Mouse (Mus musculus) left cerebral cortex, postnatal 10 days (tissue): ENCODE measurements at regions not wholly inside any gene's neighbourhood (a gene's known extent, or its start where the extent isn't known, plus 50 kb on each side); places are given as distances from the start of the nearest gene placed in this dataset.

Experiments used
- DNase-seq, 2 experiments: peaks; one replicate each; pipeline ENCODE4 v3.0.0; 2021 to 2022; ENCODE audit warnings: low spot score in 2 of 2, mixed read lengths in 1 of 2; ENCODE audit errors: extremely low spot score in 1 of 2
- intact Hi-C: fragments of 180-260 bp; cut with DNase I; formaldehyde crosslinking; loops from one replicate; pipeline ENCODE4 v1.15.1; 2025

GRCm38 (mm10) chr2:173334856-173335595, 58.7 kb upstream of the Pmepa1 start:
- DNase-seq = peak in 1 of 2 experiments; percentile 65
- intact Hi-C loops = no loop called here

DNA sequence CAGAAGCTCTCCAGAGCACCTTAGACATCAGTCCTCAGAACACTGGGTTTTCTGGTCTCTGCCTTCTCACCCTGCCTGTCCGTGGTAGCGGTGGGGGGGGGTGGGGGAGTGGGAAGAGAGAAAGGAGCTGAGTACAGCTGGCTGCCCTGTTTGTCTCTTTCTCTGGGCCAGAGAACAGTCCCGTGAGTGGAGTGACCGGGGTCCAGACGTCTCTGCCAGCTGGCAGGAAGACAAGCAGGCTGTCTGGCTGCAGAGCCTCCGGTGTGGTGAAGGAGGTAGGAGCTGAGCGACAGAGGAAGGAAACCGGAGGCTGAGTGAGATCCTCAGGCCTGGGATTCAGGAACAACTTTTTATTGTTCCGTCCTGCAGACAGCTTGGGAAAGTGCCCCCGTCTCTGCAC, 59.5 kb upstream of the Pmepa1 start:
- intact Hi-C loops = no loop called here
- DNase-seq = peak; percentile 71 to 91

DNA sequence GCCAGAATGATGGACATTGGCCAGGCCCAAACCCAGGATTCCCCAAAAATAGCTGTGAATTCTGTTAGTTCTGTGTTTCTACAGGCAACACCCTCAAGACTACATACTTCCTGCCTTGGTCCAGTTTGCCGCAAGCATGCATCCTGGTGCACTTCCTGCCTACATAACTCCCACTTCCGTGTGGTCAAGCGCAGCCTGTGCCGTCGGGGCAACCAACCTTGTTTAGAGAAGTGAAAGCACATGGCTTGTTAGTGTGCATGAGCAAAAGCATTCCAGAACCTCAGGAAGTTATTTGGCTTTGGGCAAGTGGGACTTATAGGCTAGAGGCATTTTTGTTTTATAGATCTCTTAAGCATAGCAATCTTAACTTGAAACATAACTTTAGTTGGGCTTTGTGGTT, 61.3 kb upstream of the Pmepa1 start:
- intact Hi-C loops = no loop called here
- peak in 1 of 2 experiments; percentile 62 for DNase-seq

DNA sequence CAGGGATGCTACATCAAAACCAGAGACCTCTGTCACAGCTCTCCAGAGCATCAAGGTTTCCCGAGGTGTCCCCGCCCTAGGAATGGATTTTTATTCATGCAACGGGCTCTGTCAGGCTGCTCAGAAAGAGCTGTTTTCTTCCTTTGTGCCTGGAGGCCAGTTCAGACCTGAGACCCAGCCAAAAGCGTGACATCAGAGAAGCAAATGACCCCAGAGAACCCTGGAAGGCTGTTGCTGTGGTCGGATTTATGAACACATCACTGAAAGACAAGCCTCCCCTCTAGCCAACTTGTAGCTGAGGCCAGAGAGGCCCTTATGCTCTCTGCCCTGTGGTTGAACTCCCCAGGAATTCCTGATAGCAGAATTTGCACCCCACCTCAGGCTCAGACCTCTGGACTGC, 62.3 kb upstream of the Pmepa1 start:
- intact Hi-C loops = no loop called here
- peak in 1 of 2 experiments; percentile 34 for DNase-seq

DNA sequence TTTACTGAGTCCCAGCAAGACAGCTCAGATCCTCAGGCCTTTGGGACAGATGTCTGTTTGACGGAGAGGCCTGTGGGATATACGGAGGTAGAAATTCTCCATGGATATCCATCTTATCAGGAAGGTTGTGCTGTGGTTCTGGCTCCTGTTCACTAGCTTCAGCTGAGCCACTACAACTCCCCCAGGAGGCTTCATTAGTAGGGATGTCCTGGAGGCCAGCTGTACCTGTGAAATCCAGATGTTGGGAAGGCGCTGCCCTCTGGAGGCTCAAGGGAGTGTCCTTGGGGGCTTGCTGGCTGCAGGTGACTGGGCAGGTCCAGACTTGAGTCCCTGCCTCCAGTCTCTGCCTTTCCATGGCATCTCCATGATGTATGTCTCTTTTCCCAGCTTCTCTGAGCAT, 62.9 kb upstream of the Pmepa1 start:
- DNase-seq = peak in 1 of 2 experiments; percentile 18
- intact Hi-C loops = no loop called here

DNA sequence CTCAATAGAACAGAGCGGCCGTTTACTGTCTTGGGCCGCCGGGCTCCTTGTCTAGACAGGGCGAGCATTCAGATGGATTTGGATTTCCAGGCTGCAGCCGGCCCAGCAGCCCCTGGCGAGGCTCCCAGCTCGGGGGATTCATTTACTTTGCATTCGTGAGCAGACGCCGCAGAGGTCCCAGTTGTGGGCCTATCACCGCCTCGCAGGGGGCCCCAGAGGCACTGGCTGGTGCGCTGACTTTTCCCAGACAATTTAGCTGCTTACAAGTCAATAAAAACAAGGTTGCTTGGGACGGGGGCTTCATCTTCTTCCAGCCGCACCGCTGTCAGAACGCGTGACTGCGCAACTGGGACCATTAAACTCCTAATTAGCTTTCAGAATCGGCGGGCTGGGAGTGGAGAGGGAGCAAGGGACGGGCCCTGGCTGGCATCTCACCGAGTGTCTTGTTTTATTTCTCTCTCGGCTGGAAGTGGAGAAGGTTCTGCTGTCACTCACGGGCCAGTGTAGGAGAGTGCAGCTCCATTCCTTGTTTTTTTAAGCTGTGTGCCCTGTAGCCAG, 63.8 kb upstream of the Pmepa1 start:
- peak; percentile 60 to 77 for DNase-seq
- intact Hi-C loops = loop anchor here (5.0 to 10.0 kb wide), 2 partner anchors 65 to 77 kb away; partner anchors contain the start of gene Pmepa1

- intact Hi-C loops = loop anchor here (5.0 to 10.0 kb wide), 2 partner anchors 68 to 75 kb away; partner anchors contain the start of gene Pmepa1
Measured at GRCm38 (mm10) chr2:173342605-173343260, 66.4 kb upstream of the Pmepa1 start.

DNA sequence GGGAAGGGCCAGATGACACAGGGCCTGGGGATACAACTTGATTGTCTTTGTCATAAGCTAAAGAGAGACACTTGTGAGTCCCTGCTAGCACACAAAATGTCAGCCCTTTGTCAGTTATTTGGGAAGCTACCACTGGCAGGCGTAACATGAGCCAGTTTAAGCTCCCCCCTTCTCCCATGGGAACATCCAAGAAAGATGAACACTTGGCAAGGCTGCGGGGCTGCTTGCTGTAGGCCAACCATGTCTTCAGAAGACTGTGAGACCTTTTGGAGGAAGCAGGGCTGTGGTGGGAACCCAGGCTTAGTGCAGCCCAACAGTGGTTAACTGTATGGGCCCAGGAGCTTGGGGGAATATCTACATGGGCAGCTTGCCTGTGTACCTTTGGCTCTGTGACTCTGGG, 67.3 kb upstream of the Pmepa1 start:
- DNase-seq = peak in 1 of 2 experiments; percentile 18
- intact Hi-C loops = loop anchor here (5.0 to 10.0 kb wide), 2 partner anchors 69 to 74 kb away; partner anchors contain the start of gene Pmepa1

More at GRCm38 (mm10) chr2:173342605-173343260, 66.4 kb upstream of the Pmepa1 start:
- peak in 1 of 2 experiments; percentile 55 for DNase-seq

GRCm38 (mm10) chr2:173344221-173344620, 67.9 kb upstream of the Pmepa1 start:
- intact Hi-C loops = loop anchor here (5.0 to 10.0 kb wide), 2 partner anchors 69 to 73 kb away; partner anchors contain the start of gene Pmepa1

GRCm38 (mm10) chr2:173347341-173347740, 71.0 kb upstream of the Pmepa1 start:
- DNase-seq = peak; percentile 30 to 67
- intact Hi-C loops = loop anchor here (10.0 kb wide), 1 partner anchor 73 kb away; the partner anchor contains the start of gene Pmepa1

More at GRCm38 (mm10) chr2:173344221-173344620, 67.9 kb upstream of the Pmepa1 start:
- DNase-seq = peak in 1 of 2 experiments; percentile 29

DNA sequence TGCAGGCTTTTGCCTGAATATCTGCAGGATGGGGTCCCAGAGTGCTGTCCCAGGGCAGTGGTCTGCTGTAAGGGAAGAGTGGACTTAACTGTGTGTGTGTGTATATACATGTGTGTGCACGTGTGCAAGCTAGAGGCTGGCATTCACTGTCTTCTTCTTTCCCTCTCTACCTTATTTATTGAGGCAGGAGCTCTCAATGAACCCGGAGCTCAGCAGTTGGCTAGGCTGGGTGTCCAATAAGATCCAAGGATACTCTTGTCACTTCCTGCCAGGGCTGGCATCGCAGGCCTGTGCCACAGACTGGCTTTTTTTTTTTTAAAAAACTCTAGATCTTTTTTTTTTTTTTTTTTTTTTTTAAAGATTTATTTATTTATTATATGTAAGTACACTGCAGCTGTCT, 72.4 kb upstream of the Pmepa1 start:
- intact Hi-C loops = loop anchor here (10.0 kb wide), 1 partner anchor 74 kb away; the partner anchor contains the start of gene Pmepa1
- DNase-seq = no peak

GRCm38 (mm10) chr2:173349510-173349909, 73.2 kb upstream of the Pmepa1 start:
- intact Hi-C loops = loop anchor here (10.0 kb wide), 1 partner anchor 75 kb away; the partner anchor contains the start of gene Pmepa1
- no peak for DNase-seq

GRCm38 (mm10) chr2:173349910-173350309, 73.6 kb upstream of the Pmepa1 start:
- intact Hi-C loops = loop anchor here (10.0 kb wide), 2 partner anchors 75 to 195 kb away; partner anchors contain the start of gene Pmepa1
- DNase-seq = no peak

DNA sequence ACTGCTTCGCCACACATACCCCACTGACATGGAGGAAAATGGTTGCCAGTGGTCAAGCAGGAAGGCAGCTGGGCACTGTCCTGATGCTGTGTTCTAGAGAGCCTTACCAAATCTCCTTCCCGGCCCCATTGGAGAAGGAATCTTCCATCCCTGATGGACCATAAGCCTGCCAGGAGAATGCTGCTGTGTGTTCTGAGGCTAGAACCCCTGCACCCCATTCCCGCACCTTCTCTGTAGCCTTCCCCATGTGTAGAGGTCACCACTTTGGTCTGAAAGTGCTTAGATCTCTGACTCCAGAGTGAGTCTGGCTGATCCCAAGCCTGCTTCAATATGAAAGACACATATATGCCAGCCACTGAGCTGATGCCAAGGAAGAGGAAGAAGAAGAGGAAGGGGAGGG, 74.1 kb upstream of the Pmepa1 start:
- intact Hi-C loops = loop anchor here (10.0 kb wide), 1 partner anchor 194 kb away; no protein-coding TSS in a partner anchor

GRCm38 (mm10) chr2:173350831-173351230, 74.5 kb upstream of the Pmepa1 start:
- intact Hi-C loops = loop anchor here (10.0 kb wide), 1 partner anchor 194 kb away; no protein-coding TSS in a partner anchor
- DNase-seq = no peak

More for the DNA sequence above, 74.1 kb upstream of the Pmepa1 start:
- no peak for DNase-seq

DNA sequence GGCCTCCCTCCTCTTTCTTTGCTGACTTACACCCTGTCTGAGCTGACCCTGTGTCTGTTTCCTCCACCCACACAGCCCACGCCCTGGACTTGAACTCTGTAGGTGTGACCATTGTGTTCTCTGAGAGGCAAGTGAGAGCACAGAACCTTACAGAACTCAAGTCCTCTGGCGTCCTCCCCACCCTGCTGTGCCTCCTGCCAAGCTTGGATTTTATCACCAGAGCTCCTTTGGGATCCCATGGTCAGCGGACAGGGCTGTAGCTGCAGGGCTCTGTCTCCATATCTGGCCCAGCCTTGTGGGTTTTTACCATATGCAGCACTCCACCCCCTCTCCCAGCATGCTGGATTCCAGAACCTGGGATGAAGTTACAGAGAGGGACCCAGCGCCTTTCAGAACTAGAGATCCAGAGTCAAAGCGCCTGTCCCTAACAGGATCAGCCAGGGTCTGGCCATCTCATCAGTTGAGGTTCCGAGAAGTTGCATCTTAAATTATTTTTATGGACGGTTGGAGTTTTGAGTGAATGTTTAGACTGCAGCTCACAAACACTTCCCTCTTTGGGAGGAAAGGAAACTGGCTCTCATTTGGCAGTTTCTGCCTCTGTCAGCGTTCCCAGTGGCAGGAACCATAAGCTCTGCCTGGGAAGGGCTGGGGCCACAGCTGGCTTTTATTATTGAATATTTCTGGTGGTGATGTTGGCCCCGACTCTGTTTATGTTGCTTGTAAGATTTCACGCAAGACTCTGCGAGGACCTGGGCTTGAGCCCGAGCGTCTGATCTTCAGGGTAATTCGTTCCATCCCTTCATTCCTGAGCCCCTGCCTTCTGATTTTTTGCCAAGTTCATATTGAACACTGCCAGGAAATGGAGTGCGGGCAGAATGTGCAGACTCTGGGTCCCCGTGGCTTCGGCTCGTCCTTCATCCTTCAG, 75.8 kb upstream of the Pmepa1 start:
- intact Hi-C loops = loop anchor here (10.0 kb wide), 1 partner anchor 193 kb away; no protein-coding TSS in a partner anchor
- DNase-seq = peak; percentile 34 to 79

DNA sequence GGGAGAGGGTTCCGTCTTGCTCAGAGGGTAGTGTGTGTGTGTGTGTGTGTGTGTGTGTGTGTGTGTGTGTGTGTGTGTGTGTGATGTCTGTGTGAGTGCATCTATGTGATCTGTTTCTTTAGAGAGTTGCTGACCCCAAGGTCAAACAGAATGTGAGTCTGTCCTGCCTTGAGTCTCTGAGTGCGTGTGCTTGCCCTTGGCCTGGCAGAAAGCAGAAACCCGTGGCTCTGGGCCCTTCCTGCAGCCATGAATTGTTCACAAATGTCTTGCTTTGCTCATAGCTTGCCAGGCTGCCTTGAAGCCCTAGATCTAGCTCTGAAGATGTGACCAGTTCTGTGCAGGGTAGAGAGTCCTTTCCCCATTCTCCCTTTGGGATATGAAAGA, 76.4 kb upstream of the Pmepa1 start:
- no peak for DNase-seq
- intact Hi-C loops = loop anchor here (10.0 kb wide), 1 partner anchor 192 kb away; no protein-coding TSS in a partner anchor
